Mouse (Mus musculus): Measurements from ENCODE around the gene Zfp872. TPM values are rescaled to one million over a fixed set of nuclear protein-coding genes. Genes with fewer than 3 reads are reported as not detected.
A peak's percentile ranks its signal among the peaks of the same experiment; 100 is the strongest.

Gene Zfp872
- polyA plus RNA-seq, 1 experiment from 2014 or later: 0.42 TPM

DNA sequence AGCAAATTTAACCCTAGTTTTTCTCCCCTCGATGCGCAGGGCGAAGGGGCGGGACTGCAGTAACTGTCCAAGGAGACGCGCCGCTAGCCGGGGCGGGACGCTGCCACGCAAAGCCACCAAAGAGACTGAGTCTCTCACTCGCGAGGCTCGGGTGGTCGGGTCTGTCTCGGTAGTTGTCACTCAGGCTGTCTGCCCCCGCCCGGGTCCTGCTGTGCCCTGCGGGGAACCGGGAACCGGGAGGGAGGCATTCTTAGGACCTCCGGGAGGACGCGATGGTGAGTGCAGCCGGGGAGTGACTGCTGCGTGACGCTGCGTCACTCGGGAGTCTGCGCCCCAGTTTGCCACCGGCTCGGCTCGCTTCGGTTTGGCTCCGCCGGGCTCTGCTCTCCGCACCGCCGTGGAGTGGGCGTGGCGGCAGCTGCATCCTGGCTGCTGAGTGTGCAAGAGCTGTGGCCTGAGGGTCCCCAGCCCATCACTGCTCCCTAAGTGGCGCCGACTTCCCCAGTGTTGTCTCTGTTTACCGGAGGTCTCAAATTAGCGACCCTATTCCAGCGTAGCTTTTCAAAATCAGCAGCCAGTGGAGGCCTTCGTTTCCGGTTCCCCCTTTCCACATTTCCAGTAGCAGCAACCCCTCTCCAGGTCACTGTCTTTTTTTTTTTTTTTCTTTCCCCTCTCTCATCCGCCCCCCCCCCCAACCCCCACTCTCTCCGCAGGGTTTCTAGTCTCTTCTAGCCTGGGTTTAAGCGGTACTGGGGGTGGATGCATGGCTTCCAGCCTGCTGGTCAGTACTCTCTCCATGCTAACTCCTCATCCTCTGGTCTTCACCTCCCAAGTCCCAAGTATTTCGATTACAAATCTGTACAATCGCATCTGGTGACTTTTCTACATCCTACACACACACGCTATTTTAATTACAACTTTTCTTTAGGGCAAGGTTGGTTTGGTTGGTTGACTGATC, 22.9 kb upstream of the Zfp872 start:
- Histone ChIP-seq H3K4me3 (ENCODE audit: low read depth, low read length) (peak overlapping the region; percentile 65), H3K36me3 (ENCODE audit: control insufficient read depth, insufficient read depth, low read length) (no peaks in the 10 kb centered on the region), H3K27me3 (replicated peaks; ENCODE audit: control insufficient read depth, insufficient read depth, low read length) (no peaks in the 10 kb centered on the region), H3K27ac (ENCODE audit: low read depth) (no peak overlapping the region), H3K9me3 (ENCODE audit: control insufficient read depth, low read length) (peaks cover 5% of the 10 kb centered on the region; the same call in 1 of the 2 replicates), H3K4me1 (replicated peaks; ENCODE audit: control insufficient read depth, insufficient read depth, low read length) (no peaks in the 10 kb centered on the region), H3K9ac (ENCODE audit: low read length) (peak overlapping the region; percentile 61), H3K4me2 (ENCODE audit: low read length) (peak overlapping the region; percentile 100)
- DNase-seq (ENCODE audit: low spot score): peak; percentile 77
- WGBS: 2% methylated on average over 53 of the region's 54 CpGs
- peak; percentile 56; the same call in 1 of the 2 replicates for ATAC-seq (replicated peaks; ENCODE audit: low FRiP score, low TSS enrichment, low read depth)

- Histone ChIP-seq H3K4me1 (replicated peaks; ENCODE audit: control insufficient read depth, insufficient read depth, low read length) (no peaks in the 10 kb centered on the region), H3K36me3 (ENCODE audit: control insufficient read depth, insufficient read depth, low read length) (no peaks in the 10 kb centered on the region), H3K4me3 (ENCODE audit: low read depth, low read length) (no peak overlapping the region), H3K27me3 (replicated peaks; ENCODE audit: control insufficient read depth, insufficient read depth, low read length) (no peaks in the 10 kb centered on the region), H3K9ac (ENCODE audit: low read length) (no peak overlapping the region), H3K4me2 (ENCODE audit: low read length) (no peak overlapping the region), H3K27ac (ENCODE audit: low read depth) (no peak overlapping the region), H3K9me3 (ENCODE audit: control insufficient read depth, low read length) (peaks cover 5% of the 10 kb centered on the region; the same call in 1 of the 2 replicates)
- 58% methylated on average over 6 of the region's 6 CpGs for WGBS
- DNase-seq (ENCODE audit: low spot score): no peak
- ATAC-seq (replicated peaks; ENCODE audit: low FRiP score, low TSS enrichment, low read depth): no peak
Measured at GRCm38 (mm10) chr9:22165964-22166363, 21.9 kb upstream of the Zfp872 start.

- H3K27ac ChIP-seq (ENCODE audit: low read depth): no peak overlapping the region
- no peak for ATAC-seq (replicated peaks; ENCODE audit: low FRiP score, low TSS enrichment, low read depth)
- H3K4me3 ChIP-seq (ENCODE audit: low read depth, low read length): no peak overlapping the region
- no peak overlapping the region for H3K9ac ChIP-seq (ENCODE audit: low read length)
- no peaks in the 10 kb centered on the region for H3K4me1 ChIP-seq (replicated peaks; ENCODE audit: control insufficient read depth, insufficient read depth, low read length)
- H3K27me3 ChIP-seq (replicated peaks; ENCODE audit: control insufficient read depth, insufficient read depth, low read length): no peaks in the 10 kb centered on the region
- 90% methylated on average over 10 of the region's 10 CpGs for WGBS
- peaks cover 5% of the 10 kb centered on the region; the same call in 1 of the 2 replicates for H3K9me3 ChIP-seq (ENCODE audit: control insufficient read depth, low read length)
- no peak overlapping the region for H3K4me2 ChIP-seq (ENCODE audit: low read length)
- no peaks in the 10 kb centered on the region for H3K36me3 ChIP-seq (ENCODE audit: control insufficient read depth, insufficient read depth, low read length)
- DNase-seq (ENCODE audit: low spot score): no peak
Measured at GRCm38 (mm10) chr9:22166686-22167085, 21.2 kb upstream of the Zfp872 start.

GRCm38 (mm10) chr9:22167751-22168150, 20.1 kb upstream of the Zfp872 start:
- DNase-seq (ENCODE audit: low spot score) (no peak), ATAC-seq (replicated peaks; ENCODE audit: low FRiP score, low TSS enrichment, low read depth) (no peak)
- Histone ChIP-seq H3K9me3 (ENCODE audit: control insufficient read depth, low read length) (peaks cover 5% of the 10 kb centered on the region; the same call in 1 of the 2 replicates), H3K4me1 (replicated peaks; ENCODE audit: control insufficient read depth, insufficient read depth, low read length) (no peaks in the 10 kb centered on the region), H3K27ac (ENCODE audit: low read depth) (no peak overlapping the region), H3K27me3 (replicated peaks; ENCODE audit: control insufficient read depth, insufficient read depth, low read length) (no peaks in the 10 kb centered on the region), H3K36me3 (ENCODE audit: control insufficient read depth, insufficient read depth, low read length) (no peaks in the 10 kb centered on the region), H3K4me3 (ENCODE audit: low read depth, low read length) (no peak overlapping the region), H3K9ac (ENCODE audit: low read length) (no peak overlapping the region), H3K4me2 (ENCODE audit: low read length) (no peak overlapping the region)
- 96% methylated on average over 4 of the region's 4 CpGs for WGBS

DNA sequence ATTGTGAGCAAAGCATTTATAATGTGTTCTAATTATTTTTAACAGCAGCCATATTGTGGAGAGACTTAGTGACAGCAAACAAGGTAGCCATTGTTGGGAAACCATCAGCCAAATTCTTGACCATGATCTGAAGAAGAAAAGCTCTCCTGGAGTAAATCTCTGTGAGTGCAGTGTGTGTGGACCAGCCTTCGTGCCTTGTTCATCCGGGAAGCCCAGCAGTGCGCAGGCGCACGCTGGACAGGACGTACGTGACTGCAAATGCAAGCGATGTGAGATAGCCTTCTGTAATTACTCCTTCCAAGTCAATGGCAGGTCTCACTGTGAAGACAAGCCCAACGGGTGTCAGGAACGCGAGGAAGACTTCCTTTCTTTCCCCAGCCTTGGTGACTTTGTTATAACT, 18.6 kb upstream of the Zfp872 start:
- Histone ChIP-seq H3K9me3 (ENCODE audit: control insufficient read depth, low read length) (peaks cover 5% of the 10 kb centered on the region; the same call in 1 of the 2 replicates), H3K36me3 (ENCODE audit: control insufficient read depth, insufficient read depth, low read length) (no peaks in the 10 kb centered on the region), H3K4me2 (ENCODE audit: low read length) (no peak overlapping the region), H3K4me3 (ENCODE audit: low read depth, low read length) (no peak overlapping the region), H3K27ac (ENCODE audit: low read depth) (no peak overlapping the region), H3K9ac (ENCODE audit: low read length) (no peak overlapping the region), H3K27me3 (replicated peaks; ENCODE audit: control insufficient read depth, insufficient read depth, low read length) (no peaks in the 10 kb centered on the region), H3K4me1 (replicated peaks; ENCODE audit: control insufficient read depth, insufficient read depth, low read length) (no peaks in the 10 kb centered on the region)
- DNase-seq (ENCODE audit: low spot score) (no peak), ATAC-seq (replicated peaks; ENCODE audit: low FRiP score, low TSS enrichment, low read depth) (no peak)
- WGBS: 92% methylated on average over 11 of the region's 11 CpGs

GRCm38 (mm10) chr9:22172318-22172717, 15.6 kb upstream of the Zfp872 start:
- Histone ChIP-seq H3K27me3 (replicated peaks; ENCODE audit: control insufficient read depth, insufficient read depth, low read length) (no peaks in the 10 kb centered on the region), H3K9me3 (ENCODE audit: control insufficient read depth, low read length) (no peaks in the 10 kb centered on the region), H3K27ac (ENCODE audit: low read depth) (no peak overlapping the region), H3K4me3 (ENCODE audit: low read depth, low read length) (no peak overlapping the region), H3K36me3 (ENCODE audit: control insufficient read depth, insufficient read depth, low read length) (no peaks in the 10 kb centered on the region), H3K9ac (ENCODE audit: low read length) (no peak overlapping the region), H3K4me2 (ENCODE audit: low read length) (no peak overlapping the region), H3K4me1 (replicated peaks; ENCODE audit: control insufficient read depth, insufficient read depth, low read length) (no peaks in the 10 kb centered on the region)
- ATAC-seq (replicated peaks; ENCODE audit: low FRiP score, low TSS enrichment, low read depth) (no peak), DNase-seq (ENCODE audit: low spot score) (no peak)
- 94% methylated on average over 4 of the region's 4 CpGs for WGBS

DNA sequence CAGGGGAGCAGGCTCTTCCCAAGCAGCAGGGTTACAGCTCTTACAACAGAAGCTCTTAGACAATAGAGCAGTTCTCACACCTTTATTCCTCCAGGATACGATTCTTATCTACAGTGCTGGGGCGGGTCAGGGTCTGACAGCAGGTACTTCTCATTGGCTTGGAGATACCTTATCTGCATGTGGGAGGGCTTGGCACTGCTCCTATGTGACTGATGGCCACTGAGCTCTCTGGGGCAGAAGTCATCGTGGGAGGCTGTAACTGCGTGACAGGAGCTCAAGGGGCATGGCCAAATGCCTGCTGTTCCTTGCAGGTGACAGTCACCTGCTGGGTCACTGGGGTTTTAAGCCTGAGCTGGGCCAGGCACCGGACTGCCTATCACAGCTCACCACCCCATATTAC, 8.5 kb downstream of the Zfp872 start:
- Histone ChIP-seq H3K27ac (ENCODE audit: low read depth) (no peak overlapping the region), H3K4me3 (ENCODE audit: low read depth, low read length) (no peak overlapping the region), H3K4me2 (ENCODE audit: low read length) (no peak overlapping the region), H3K9ac (ENCODE audit: low read length) (no peak overlapping the region), H3K36me3 (ENCODE audit: control insufficient read depth, insufficient read depth, low read length) (no peaks in the 10 kb centered on the region), H3K9me3 (ENCODE audit: control insufficient read depth, low read length) (peaks cover 19% of the 10 kb centered on the region), H3K27me3 (replicated peaks; ENCODE audit: control insufficient read depth, insufficient read depth, low read length) (no peaks in the 10 kb centered on the region), H3K4me1 (replicated peaks; ENCODE audit: control insufficient read depth, insufficient read depth, low read length) (no peaks in the 10 kb centered on the region)
- 32% methylated on average over 5 of the region's 5 CpGs for WGBS
- ATAC-seq (replicated peaks; ENCODE audit: low FRiP score, low TSS enrichment, low read depth) (peak; percentile 50; the same call in 1 of the 2 replicates), DNase-seq (ENCODE audit: low spot score) (no peak)

- ATAC-seq (replicated peaks; ENCODE audit: low FRiP score, low TSS enrichment, low read depth) (peak; percentile 66; the same call in 1 of the 2 replicates), DNase-seq (ENCODE audit: low spot score) (no peak)
- no peak overlapping the region for H3K4me3 ChIP-seq (ENCODE audit: low read depth, low read length)
- H3K36me3 ChIP-seq (ENCODE audit: control insufficient read depth, insufficient read depth, low read length): no peaks in the 10 kb centered on the region
- H3K27me3 ChIP-seq (replicated peaks; ENCODE audit: control insufficient read depth, insufficient read depth, low read length): no peaks in the 10 kb centered on the region
- H3K9ac ChIP-seq (ENCODE audit: low read length): no peak overlapping the region
- WGBS: 64% methylated on average over 2 of the region's 2 CpGs
- no peak overlapping the region for H3K4me2 ChIP-seq (ENCODE audit: low read length)
- no peak overlapping the region for H3K27ac ChIP-seq (ENCODE audit: low read depth)
- H3K9me3 ChIP-seq (ENCODE audit: control insufficient read depth, low read length): no peaks in the 10 kb centered on the region
- H3K4me1 ChIP-seq (replicated peaks; ENCODE audit: control insufficient read depth, insufficient read depth, low read length): no peaks in the 10 kb centered on the region
Measured at GRCm38 (mm10) chr9:22213785-22214194, 25.9 kb downstream of the Zfp872 start.

Measured in intestine, embryonic 14.5 days (tissue).